Mouse (Mus musculus) MEL (cell line): ENCODE data around the gene Mymx. TPM values are rescaled to one million over a fixed set of nuclear protein-coding genes. Genes with fewer than 3 reads are reported as not detected.

Experiments used
- DNase-seq: peaks from one replicate; pipeline ENCODE4 v3.0.0; 2011; ENCODE audit warnings: low read depth, low spot score
- H3K27ac ChIP-seq: 2 replicates; pipeline ENCODE4 v1.5.1; 2012; ENCODE audit warnings: low read depth, mild to moderate bottlenecking, control low read depth, low read length, moderate library complexity; ENCODE audit not compliant: control insufficient read depth
- H3K27me3 ChIP-seq, 2 experiments: fragments of 150-350 bp in 1 of 2; sonication (generic) in 1 of 2; 2 replicates each; pipeline ENCODE4 v1.6.1; 2012; ENCODE audit warnings: low read length in 2 of 2, mild to moderate bottlenecking in 2 of 2, improper control_type of control experiment in 1 of 2, moderate library complexity in 1 of 2; ENCODE audit not compliant: insufficient read depth in 2 of 2, control insufficient read depth in 1 of 2
- H3K36me3 ChIP-seq, 2 experiments: 2 replicates each; pipeline ENCODE4 v1.6.1; 2012 to 2014; ENCODE audit warnings: low read length in 2 of 2, improper control_type of control experiment in 1 of 2, inconsistent platforms in 1 of 2, mild to moderate bottlenecking in 1 of 2; ENCODE audit not compliant: insufficient read depth in 2 of 2, control insufficient read depth in 1 of 2
- H3K4me1 ChIP-seq, 2 experiments: fragments of 150-350 bp in 1 of 2; sonication (generic) in 1 of 2; 2 replicates each; pipeline ENCODE4 v1.6.1; 2012; ENCODE audit warnings: low read length in 2 of 2, improper control_type of control experiment in 1 of 2, mild to moderate bottlenecking in 1 of 2; ENCODE audit not compliant: insufficient read depth in 2 of 2, control insufficient read depth in 1 of 2
- H3K4me3 ChIP-seq, 2 experiments: fragments of 150-350 bp in 1 of 2; sonication (generic) in 1 of 2; 2 replicates each; pipeline ENCODE4 v1.5.1; 2012; ENCODE audit warnings: low read depth in 2 of 2, low read length in 2 of 2, mild to moderate bottlenecking in 2 of 2, moderate library complexity in 2 of 2, control low read depth in 1 of 2, improper control_type of control experiment in 1 of 2; ENCODE audit not compliant: control insufficient read depth in 1 of 2, insufficient read depth in 1 of 2
- H3K79me2 ChIP-seq: 2 replicates; pipeline ENCODE4 v1.6.1; 2012; ENCODE audit warnings: mild to moderate bottlenecking, low read length, moderate library complexity; ENCODE audit not compliant: control insufficient read depth, poor library complexity, insufficient read depth
- H3K9ac ChIP-seq: 2 replicates; pipeline ENCODE4 v1.6.1; 2012; ENCODE audit warnings: low read depth, mild to moderate bottlenecking, control low read depth, low read length, moderate library complexity; ENCODE audit not compliant: control insufficient read depth, poor library complexity, severe bottlenecking
- H3K9me3 ChIP-seq: fragments of 150-350 bp; sonication (generic); replicated peaks from 2 replicates; pipeline ENCODE4 v1.6.1; 2012; ENCODE audit warnings: mild to moderate bottlenecking, low read length, improper control_type of control experiment, moderate library complexity; ENCODE audit not compliant: insufficient read depth
- CHD1 ChIP-seq: IDR thresholded peaks from 2 replicates; pipeline ENCODE4 v1.6.1; 2012; ENCODE audit warnings: low read depth, mild to moderate bottlenecking, inconsistent platforms, low read length, improper control_type of control experiment
- CHD2 ChIP-seq: IDR thresholded peaks from 2 replicates; pipeline ENCODE4 v1.6.1; 2011; ENCODE audit warnings: low read length, improper control_type of control experiment
- CTCF ChIP-seq, 3 experiments: IDR thresholded peaks in 2 of 3; conservative IDR thresholded peaks in 1 of 3; 2 replicates each; pipeline ENCODE4 v1.5.1; 2011 to 2012; ENCODE audit warnings: low read length in 3 of 3, low read depth in 2 of 3, mild to moderate bottlenecking in 2 of 3, improper control_type of control experiment in 1 of 3, inconsistent platforms in 1 of 3, mixed read lengths in 1 of 3, moderate library complexity in 1 of 3; ENCODE audit not compliant: control insufficient read depth in 1 of 3, insufficient read depth in 1 of 3, poor library complexity in 1 of 3, severe bottlenecking in 1 of 3
- E2F4 ChIP-seq: IDR thresholded peaks from 2 replicates; pipeline ENCODE4 v1.6.1; 2011; ENCODE audit warnings: low read depth, low read length, improper control_type of control experiment, borderline replicate concordance
- EP300 ChIP-seq, 2 experiments: IDR thresholded peaks; 2 replicates each; pipeline ENCODE4 v1.6.1; 2011; ENCODE audit warnings: improper control_type of control experiment in 2 of 2, low read length in 2 of 2, low read depth in 1 of 2, mild to moderate bottlenecking in 1 of 2
- GABPA ChIP-seq: IDR thresholded peaks from 2 replicates; pipeline ENCODE4 v1.6.1; 2012; ENCODE audit warnings: low read depth, mild to moderate bottlenecking, inconsistent platforms, low read length, improper control_type of control experiment, moderate library complexity
- GATA1 ChIP-seq: IDR thresholded peaks from 2 replicates; pipeline ENCODE4 v1.6.1; 2011; ENCODE audit warnings: low read depth, low read length, improper control_type of control experiment
- HCFC1 ChIP-seq: IDR thresholded peaks from 2 replicates; pipeline ENCODE4 v1.6.1; 2012; ENCODE audit warnings: low read depth, mild to moderate bottlenecking, inconsistent platforms, low read length, improper control_type of control experiment, moderate library complexity
- MAFK ChIP-seq: IDR thresholded peaks from 2 replicates; pipeline ENCODE4 v1.6.1; 2011; ENCODE audit warnings: low read depth, mild to moderate bottlenecking, low read length, improper control_type of control experiment, borderline replicate concordance
- MAZ ChIP-seq: IDR thresholded peaks from 2 replicates; pipeline ENCODE4 v1.6.1; 2012; ENCODE audit warnings: low read depth, mild to moderate bottlenecking, inconsistent platforms, low read length, improper control_type of control experiment
- MXI1 ChIP-seq: IDR thresholded peaks from 2 replicates; pipeline ENCODE4 v1.6.1; 2011; ENCODE audit warnings: mild to moderate bottlenecking, low read depth, low read length, improper control_type of control experiment
- MYC ChIP-seq: IDR thresholded peaks from 2 replicates; pipeline ENCODE4 v1.6.1; 2011; ENCODE audit warnings: low read depth, mild to moderate bottlenecking, low read length, improper control_type of control experiment, moderate library complexity
- NELFE ChIP-seq: IDR thresholded peaks from 2 replicates; pipeline ENCODE4 v1.6.1; 2011; ENCODE audit warnings: low read depth, low read length, improper control_type of control experiment
- NRF1 ChIP-seq: IDR thresholded peaks from 2 replicates; pipeline ENCODE4 v1.6.1; 2014; ENCODE audit warnings: low read depth, mild to moderate bottlenecking, inconsistent platforms, low read length, improper control_type of control experiment, moderate library complexity; ENCODE audit not compliant: poor library complexity, insufficient read depth, severe bottlenecking
- POLR2AphosphoS5 ChIP-seq: IDR thresholded peaks from 2 replicates; pipeline ENCODE4 v1.6.1; 2012; ENCODE audit warnings: low read depth, borderline replicate concordance, mild to moderate bottlenecking, inconsistent platforms, low read length, moderate library complexity, mixed read lengths
- RAD21 ChIP-seq: IDR thresholded peaks from 2 replicates; pipeline ENCODE4 v1.6.1; 2011; ENCODE audit warnings: mild to moderate bottlenecking, low read depth, low read length, improper control_type of control experiment
- RCOR1 ChIP-seq: IDR thresholded peaks from 2 replicates; pipeline ENCODE4 v1.6.1; 2012; ENCODE audit warnings: low read depth, mild to moderate bottlenecking, inconsistent platforms, low read length, improper control_type of control experiment
- TBP ChIP-seq: IDR thresholded peaks from 2 replicates; pipeline ENCODE4 v1.8.0; 2011; ENCODE audit warnings: low read depth, low read length, improper control_type of control experiment
- USF1 ChIP-seq: IDR thresholded peaks from 2 replicates; pipeline ENCODE4 v1.6.1; 2014; ENCODE audit warnings: low read depth, mild to moderate bottlenecking, inconsistent platforms, low read length, improper control_type of control experiment, moderate library complexity
- USF2 ChIP-seq, 2 experiments: IDR thresholded peaks; 2 replicates each; pipeline ENCODE4 v1.6.1; 2011 to 2012; ENCODE audit warnings: improper control_type of control experiment in 2 of 2, low read length in 2 of 2, borderline replicate concordance in 1 of 2, inconsistent platforms in 1 of 2, low read depth in 1 of 2, mild to moderate bottlenecking in 1 of 2; ENCODE audit not compliant: insufficient read depth in 1 of 2
- ZC3H11A ChIP-seq: IDR thresholded peaks from 2 replicates; pipeline ENCODE4 v1.6.1; 2012; ENCODE audit warnings: low read depth, mild to moderate bottlenecking, inconsistent platforms, low read length, improper control_type of control experiment
- ZNF384 ChIP-seq: IDR thresholded peaks from 2 replicates; pipeline ENCODE4 v1.6.1; 2012; ENCODE audit warnings: low read depth, mild to moderate bottlenecking, inconsistent platforms, low read length, improper control_type of control experiment
- polyA plus RNA-seq, 2 experiments: library from polyadenylated mRNA; stranded (reverse) in 1 of 2; unstranded in 1 of 2; fragments of >175 nt in 1 of 2; fragments of >200 nt in 1 of 2; gene quantifications; 2 replicates each; pipeline versions ENCODE4 v1.2.1 to v1.2.4; 2012; ENCODE audit warnings: low replicate concordance in 2 of 2, low read depth in 1 of 2; ENCODE audit not compliant: insufficient read length in 2 of 2, insufficient read depth in 1 of 2, missing spikeins in 1 of 2
- total RNA-seq: library from RNA; depleted of rRNA; stranded (reverse); fragments of 300-350 nt; gene quantifications from 2 replicates; pipeline ENCODE4 v1.2.3, GENCODE M21; 2012

Mymx gene
- total and polyA plus RNA-seq, 3 experiments, result not detected

DNA sequence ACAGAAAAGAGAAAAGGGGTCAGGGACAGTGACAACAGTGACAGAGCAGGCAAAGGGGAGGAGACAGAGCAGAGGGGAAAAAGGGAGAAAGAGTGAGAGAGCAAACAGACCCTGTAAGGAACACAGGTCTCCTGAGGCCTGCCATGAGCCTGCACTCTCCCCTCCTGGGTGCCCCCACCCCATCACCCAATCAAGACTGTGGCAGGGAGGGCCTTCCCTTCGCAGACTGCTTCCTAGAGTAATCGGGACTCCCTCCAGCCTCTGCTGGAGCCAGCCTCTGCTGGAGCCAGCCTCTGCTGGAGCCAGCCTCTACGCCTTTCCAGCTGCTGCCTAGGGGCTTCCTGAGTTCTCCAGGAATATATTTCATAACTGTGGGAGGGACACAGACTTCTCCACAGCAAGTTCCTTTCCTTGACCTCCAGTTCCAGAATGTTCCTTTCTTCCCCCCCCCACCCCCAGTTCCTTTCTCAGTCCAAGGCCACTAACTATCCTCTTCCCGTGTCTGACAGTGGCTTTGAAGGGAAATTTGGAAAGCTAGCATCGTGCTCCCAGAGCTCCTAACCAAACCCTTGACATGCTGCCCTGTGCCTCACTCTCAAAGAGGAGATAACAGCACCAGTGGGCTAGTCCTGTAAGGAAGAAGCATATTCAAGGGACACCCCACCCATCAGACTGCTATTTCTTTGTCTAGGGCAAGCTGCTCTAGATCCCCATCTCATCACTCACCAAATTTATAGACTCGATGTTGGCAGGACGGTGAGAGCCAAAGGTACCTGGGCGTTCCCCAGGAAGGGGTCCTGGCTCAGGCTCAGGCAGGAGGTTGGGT lies 9.1 kb downstream of the Mymx start:
- H3K36me3 ChIP-seq, result peaks cover 8 to 25% of the 10 kb centered on the region in 2 experiments; a peak in 3 of 4 replicates
- H3K4me1 ChIP-seq, result peaks cover 15 to 35% of the 10 kb centered on the region in 2 experiments
- H3K79me2 ChIP-seq, result peaks cover 41% of the 10 kb centered on the region
- TF ChIP-seq RCOR1 (no peak), EP300 (IDR thresholded peaks at IDR 0.05; ENCODE audit: low read depth in 1 of 2, low read length in 2 of 2) (no peak), NELFE (no peak), POLR2AphosphoS5 (no peak), MYC (0 out of 2 replicates have a peak, but pooled peaks have one; percentile 32), MAZ (no peak), CHD1 (peak; percentile 65; the same call in 1 of the 2 replicates), MXI1 (peak; percentile 75), HCFC1 (0 out of 2 replicates have a peak, but pooled peaks have one; percentile 33), RAD21 (no peak), GATA1 (no peak), USF2 (IDR thresholded peaks at IDR 0.05; ENCODE audit: borderline replicate concordance in 1 of 2, insufficient read depth in 1 of 2, low read depth in 1 of 2, low read length in 2 of 2) (no peak)
- TF ChIP-seq, all 39 proteins: peak for 4
- peak; percentile 66 for DNase-seq
- no peaks in the 10 kb centered on the region for H3K27me3 ChIP-seq
- peak overlapping the region; percentile 80 for H3K9ac ChIP-seq
- H3K4me3 ChIP-seq, result peak overlapping the region; percentile 60 to 80
- no peaks in the 10 kb centered on the region for H3K9me3 ChIP-seq
- H3K27ac ChIP-seq, result peak overlapping the region; percentile 64

DNA sequence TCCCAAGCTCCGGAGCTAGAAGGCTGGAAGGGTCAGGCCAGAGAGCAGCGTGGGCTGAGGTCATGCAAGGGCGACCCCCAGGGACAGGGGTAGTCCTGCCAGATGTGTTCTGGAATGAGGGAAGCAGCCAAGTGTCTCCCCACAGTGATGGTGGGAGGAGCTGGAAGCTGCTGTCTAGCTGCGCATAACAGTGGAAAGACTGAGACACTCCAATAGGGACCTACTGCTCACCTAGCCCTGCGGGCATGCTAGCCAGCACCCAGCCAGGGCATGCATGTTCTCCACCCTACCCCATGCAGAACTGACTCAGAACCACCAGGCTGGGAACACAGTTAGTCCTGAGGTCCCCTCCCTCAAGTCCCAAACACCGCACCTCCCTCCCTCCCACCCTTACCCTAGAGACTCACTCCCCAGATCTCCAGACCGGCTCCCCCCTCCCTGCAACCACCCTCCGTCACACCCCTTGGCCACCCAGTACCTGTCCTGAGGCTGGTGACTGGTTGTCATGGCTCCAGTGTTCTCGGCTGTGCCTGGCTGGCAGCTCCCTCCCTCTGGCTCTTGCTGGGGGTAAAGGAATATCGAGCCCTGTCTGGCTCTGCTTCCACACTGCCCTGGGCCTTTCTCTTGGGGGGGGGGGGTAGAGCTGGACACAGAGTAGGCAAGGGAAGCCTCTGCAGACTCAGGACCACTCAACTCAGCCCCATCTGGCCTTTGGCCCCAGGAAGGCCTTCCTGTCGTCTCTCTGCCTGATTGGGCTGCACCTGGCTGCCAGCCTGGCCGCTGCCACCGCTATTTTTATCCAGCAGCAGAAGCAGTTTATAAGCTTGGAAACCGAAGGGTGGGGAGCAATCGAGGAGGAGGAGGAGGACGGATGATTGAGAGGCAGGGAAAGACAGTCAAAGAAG lies 9.9 kb downstream of the Mymx start:
- H3K9me3 ChIP-seq, result no peaks in the 10 kb centered on the region
- no peaks in the 10 kb centered on the region for H3K27me3 ChIP-seq
- H3K4me3 ChIP-seq, result no peak overlapping the region
- H3K36me3 ChIP-seq, result peaks cover 8 to 22% of the 10 kb centered on the region in 2 experiments; a peak in 3 of 4 replicates
- H3K9ac ChIP-seq, result peak overlapping the region; percentile 80
- peaks cover 41% of the 10 kb centered on the region for H3K79me2 ChIP-seq
- H3K27ac ChIP-seq, result peak overlapping the region; percentile 64
- H3K4me1 ChIP-seq, result peaks cover 15 to 31% of the 10 kb centered on the region in 2 experiments
- TF ChIP-seq TBP, result no peak
- no peak for TF ChIP-seq NRF1
- no peak for TF ChIP-seq ZC3H11A
- no peak for TF ChIP-seq MXI1
- TF ChIP-seq ZNF384, result no peak
- no peak for TF ChIP-seq CHD2
- TF ChIP-seq MAZ, result no peak
- no peak for TF ChIP-seq CTCF (IDR thresholded peaks at IDR 0.05 in 2 of 3, conservative IDR thresholded peaks at IDR 0.05 in 1 of 3; ENCODE audit: control insufficient read depth in 1 of 3, insufficient read depth in 1 of 3, low read depth in 2 of 3, low read length in 3 of 3, poor library complexity in 1 of 3, severe bottlenecking in 1 of 3)
- no peak for TF ChIP-seq E2F4
- no peak for TF ChIP-seq GABPA
- no peak for TF ChIP-seq MAFK
- TF ChIP-seq USF1, result no peak
- DNase-seq, result no peak
